In the genomic region with DNA sequence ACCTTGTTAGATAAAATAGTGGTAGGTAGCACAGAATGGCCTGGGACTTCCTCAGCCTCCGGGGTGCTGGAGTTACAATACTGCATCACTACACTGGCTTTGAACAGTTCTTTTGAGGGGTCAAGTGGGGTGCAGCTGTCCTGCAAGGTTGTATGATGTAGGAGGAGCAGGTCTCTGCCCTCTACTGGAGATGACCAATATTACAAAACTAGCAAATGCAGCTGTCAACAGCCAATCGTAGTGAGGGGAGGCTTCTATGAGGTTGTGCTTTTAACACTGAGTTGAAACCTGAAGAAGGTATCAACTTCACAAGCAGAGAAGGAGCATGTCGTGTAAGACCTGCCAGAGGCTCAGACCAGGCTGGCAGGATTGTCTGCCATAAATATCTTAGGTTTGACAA, we compare ENCODE assay signal across 10 mouse cellular contexts. TPM values are rescaled to one million over a fixed set of nuclear protein-coding genes. Genes with fewer than 3 reads are reported as not detected.
DNase-seq lines count a peak whose midpoint lies in the region; TF ChIP-seq lines count a peak whose summit lies in the region.
"Had no signal": no experiment of that assay in that cellular context is flagged by ENCODE, and none has a peak within 500 bp of the region (broad histone marks: within the 10 kb centered on the region; RNA-seq: fewer than 3 reads in every experiment).

No protein-coding gene starts in this region.

- DNase-seq in kidney, adult 18-20 months = peak; percentile 18
- no peak for DNase-seq in kidney, postnatal 4 days
- DNase-seq in ES-CJ7 (ENCODE audit: low read depth, low spot score) = peak; percentile 76
- no peak for DNase-seq in urinary bladder, postnatal 4 days (ENCODE audit: low spot score in 2 of 2)
- DNase-seq in urinary bladder, postnatal 10 days (ENCODE audit: low spot score) = no peak
- DNase-seq in urinary bladder, postnatal 25 days (ENCODE audit: low spot score) = no peak
- DNase-seq: cerebellum, adult 11 months had no signal

- H3K27ac ChIP-seq in cortical plate, adult 2 months (ENCODE audit: insufficient read depth, low read length) = no peak overlapping the region

- no peak overlapping the region for H3ac ChIP-seq in myocyte (ENCODE audit: control insufficient read depth, insufficient read length)

- peaks cover 8% of the 10 kb centered on the region for H3K27me3 ChIP-seq in myocyte (ENCODE audit: control insufficient read depth, insufficient read depth, insufficient read length)

- H3K4me2 ChIP-seq in myocyte (ENCODE audit: low read depth) = no peak overlapping the region

- no peak for TF ChIP-seq POLR2A in cortical plate, adult 2 months (IDR thresholded peaks at IDR 0.05; ENCODE audit: extremely low read depth, insufficient read depth, low read length)
- TF ChIP-seq POLR2A in myocyte (IDR thresholded peaks at IDR 0.05; ENCODE audit: insufficient read length, low read depth) = no peak

- no peak overlapping the region for H3K4me3 ChIP-seq in cortical plate, adult 2 months (ENCODE audit: insufficient read depth, low read length)
- H3K4me3 ChIP-seq in myocyte = no peak overlapping the region

- no peaks in the 10 kb centered on the region for H3K4me1 ChIP-seq in cortical plate, adult 2 months (ENCODE audit: control insufficient read depth, insufficient read depth, low read length)

- no peaks in the 10 kb centered on the region for H3K36me3 ChIP-seq in myocyte (ENCODE audit: control insufficient read depth, insufficient read depth)

- no peaks in the 10 kb centered on the region for H3K79me2 ChIP-seq in myocyte (ENCODE audit: control insufficient read depth, insufficient read depth)

- peak; percentile 38 for TF ChIP-seq CTCF in cortical plate, adult 2 months (IDR thresholded peaks at IDR 0.05; ENCODE audit: extremely low read depth, insufficient read depth, low read length)

TF ChIP-seq in myocyte, 11 proteins besides CTCF, POLR2A, EP300 and RAD21:
- TF ChIP-seq MYOD1 (IDR thresholded peaks at IDR 0.05; ENCODE audit: control insufficient read depth in 1 of 3, insufficient read length in 2 of 3, low read depth in 2 of 3) (peak; percentile 83 to 89 (median 86)), REST (IDR thresholded peaks at IDR 0.05; ENCODE audit: insufficient read depth, insufficient read length) (no peak), TCF3 (IDR thresholded peaks at IDR 0.05; ENCODE audit: insufficient read length, low read depth) (no peak), MYOG (IDR thresholded peaks at IDR 0.05; ENCODE audit: control insufficient read depth in 1 of 3, insufficient read depth in 1 of 3, insufficient read length in 2 of 3, low read depth in 2 of 3) (peak in 1 of 3 experiments; percentile 73)

RNA-seq across cellular contexts. Expression of a gene that starts 4.7 kb away (rescaled TPM):
- 24.2 and 26.6 TPM in 2 replicates for polyA plus RNA-seq in cortical plate, adult 2 months (2012; rRNA removed)
- 15.0 TPM for polyA plus RNA-seq in myocyte (2012; fragmentation: generic; extraction: Trizol)

RNA-seq across cellular contexts. Expression of a gene that starts 20.2 kb away (rescaled TPM):
- polyA plus RNA-seq in cortical plate, adult 2 months (2012; rRNA removed) = 136 and 163 TPM in 2 replicates
- polyA plus RNA-seq in myocyte (2012; fragmentation: generic; extraction: Trizol) = 0.08 TPM
- polyA plus RNA-seq: large intestine, adult 2 months had no signal

RNA-seq across cellular contexts. Expression of a gene that starts 24.5 kb away (rescaled TPM):
- polyA plus RNA-seq in cortical plate, adult 2 months (2012; rRNA removed) = 13.7 and 14.3 TPM in 2 replicates
- polyA plus RNA-seq in myocyte (2012; fragmentation: generic; extraction: Trizol) = 11.8 TPM

RNA-seq across cellular contexts. Expression of a gene that starts 41.5 kb away (rescaled TPM):
- 119 and 123 TPM in 2 replicates for polyA plus RNA-seq in cortical plate, adult 2 months (2012; rRNA removed)
- 44.5 TPM for polyA plus RNA-seq in myocyte (2012; fragmentation: generic; extraction: Trizol)

Comparison
In these comparisons a context has a peak if more than half of its experiments do, and no peak if none do; other contexts are left out.
1. DNase-seq: peak in kidney, adult 18-20 months (single experiment) and ES-CJ7 (single experiment); none in kidney, postnatal 4 days (0 of 2), urinary bladder, postnatal 4 days (0 of 2), urinary bladder, postnatal 10 days (single experiment) and urinary bladder, postnatal 25 days (single experiment).
2. RNA of a gene that starts 20.2 kb away (polyA plus RNA-seq): 136 to 163 TPM in cortical plate, adult 2 months; 0.08 TPM in myocyte (single experiment); every median in the first group is over 100 times any median in the second.